Mouse (Mus musculus) cerebellum, adult 18-20 months (tissue): Measurements from ENCODE around the gene Gstcd.

Experiments used
- DNase-seq, 2 experiments: peaks; one replicate each; pipeline ENCODE4 v3.0.0; 2021

The Gstcd gene

GRCm38 (mm10) chr3:133091664-133092273 lies at the start of gene Gstcd, which contains the start of gene Ints12:
Gene Gstcd (minus strand): TSS chr3:133092033.
Gene Ints12 (plus strand): TSS chr3:133091840.
- DNase-seq: peak; percentile 92 to 93

- no peak for DNase-seq
These were observed 40.8 kb upstream of the Gstcd start for GRCm38 (mm10) chr3:133132611-133133010.

GRCm38 (mm10) chr3:133131372-133131771 lies 39.5 kb upstream of the Gstcd start:
- no peak for DNase-seq

- no peak for DNase-seq
These were observed 21.4 kb upstream of the Gstcd start for GRCm38 (mm10) chr3:133113281-133113680.

GRCm38 (mm10) chr3:133111741-133112140 lies 19.9 kb upstream of the Gstcd start:
- peak; percentile 20 to 30 for DNase-seq

GRCm38 (mm10) chr3:133109844-133110243 lies 18.0 kb upstream of the Gstcd start:
- DNase-seq: no peak

- no peak for DNase-seq
These were observed 16.9 kb upstream of the Gstcd start for GRCm38 (mm10) chr3:133108731-133109130.

- no peak for DNase-seq
These were observed 12.6 kb upstream of the Gstcd start for GRCm38 (mm10) chr3:133104436-133104835.

- no peak for DNase-seq
These were observed 11.9 kb upstream of the Gstcd start for GRCm38 (mm10) chr3:133103768-133104167.

GRCm38 (mm10) chr3:133098909-133099308 lies 7.1 kb upstream of the Gstcd start:
- DNase-seq: no peak

- DNase-seq: no peak
These were observed 6.5 kb upstream of the Gstcd start for GRCm38 (mm10) chr3:133098336-133098735.

GRCm38 (mm10) chr3:133097936-133098335 lies 6.1 kb upstream of the Gstcd start:
- no peak for DNase-seq

GRCm38 (mm10) chr3:133094305-133094704 lies 2.5 kb upstream of the Gstcd start:
- no peak for DNase-seq

- DNase-seq: no peak
These were observed 1.1 kb upstream of the Gstcd start for GRCm38 (mm10) chr3:133092936-133093335.

- DNase-seq: no peak
These were observed 531 bp upstream of the Gstcd start for GRCm38 (mm10) chr3:133092274-133092853.

- DNase-seq: peak in 1 of 2 experiments; percentile 49
These were observed 641 bp downstream of the Gstcd start for GRCm38 (mm10) chr3:133091121-133091663.

- no peak for DNase-seq
These were observed 1.3 kb downstream of the Gstcd start for GRCm38 (mm10) chr3:133090247-133091120.

- no peak for DNase-seq
These were observed 6.0 kb downstream of the Gstcd start for GRCm38 (mm10) chr3:133085858-133086257.

- no peak for DNase-seq
These were observed 9.1 kb downstream of the Gstcd start for GRCm38 (mm10) chr3:133082736-133083135.

- no peak for DNase-seq
These were observed 16.3 kb downstream of the Gstcd start for GRCm38 (mm10) chr3:133075560-133075959.

GRCm38 (mm10) chr3:133052068-133052467 lies 39.8 kb downstream of the Gstcd start:
- no peak for DNase-seq

- no peak for DNase-seq
These were observed 58.6 kb downstream of the Gstcd start for GRCm38 (mm10) chr3:133033145-133033755.

GRCm38 (mm10) chr3:133026977-133027376 lies 64.9 kb downstream of the Gstcd start:
- no peak for DNase-seq
